Mouse (Mus musculus): ENCODE results near the gene Xpnpep1.

- TF ChIP-seq POLR2A (IDR thresholded peaks at IDR 0.05; ENCODE audit: low read depth, low read length) (no peak), CTCF (conservative IDR thresholded peaks at IDR 0.05; ENCODE audit: insufficient read depth, insufficient read length, low read depth, low read length) (no peak)
Measured at GRCm38 (mm10) chr19:53047208-53047607, 7.2 kb upstream of the Xpnpep1 start.
